Mouse (Mus musculus): ENCODE data around the gene Ankzf1.

DNA sequence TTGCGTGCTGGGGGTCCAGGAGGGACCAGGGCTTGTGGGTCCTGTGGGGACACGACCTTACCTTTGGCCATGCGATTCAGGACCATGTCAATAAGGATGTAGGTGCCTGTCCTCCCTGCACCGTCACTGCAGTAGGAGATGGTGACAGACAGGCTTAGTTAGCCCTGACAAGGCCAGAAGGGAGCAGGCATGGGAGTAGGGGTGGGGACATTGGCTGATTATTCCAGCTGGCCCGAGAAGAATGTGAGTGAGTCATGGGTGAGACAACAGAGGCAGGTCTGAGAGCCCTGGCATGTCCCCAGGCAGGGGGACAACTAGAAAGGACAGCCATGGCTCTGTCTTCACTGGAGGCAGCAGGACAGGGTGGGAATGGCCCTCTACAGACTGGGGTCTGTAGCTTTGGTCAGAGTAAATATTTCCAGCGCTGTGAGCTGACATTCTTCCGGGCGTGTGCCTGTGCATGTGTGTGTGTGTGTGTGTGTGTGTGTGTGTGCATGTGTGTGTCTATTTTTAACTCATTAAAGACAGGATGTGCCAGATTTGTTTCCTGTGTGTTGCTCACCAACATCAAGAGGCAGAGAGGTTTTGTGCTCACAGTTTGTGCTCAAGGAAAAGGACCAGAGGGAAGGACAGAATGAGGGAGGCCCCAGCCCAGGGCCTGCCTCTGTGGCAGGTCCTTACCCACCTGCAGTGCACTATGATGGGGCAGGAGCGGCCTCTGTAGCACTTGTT lies 56.3 kb downstream of the Ankzf1 start:
- TF ChIP-seq CTCF (IDR thresholded peaks at IDR 0.05 in 2 of 3, conservative IDR thresholded peaks at IDR 0.05 in 1 of 3; ENCODE audit: control insufficient read depth in 1 of 3, insufficient read depth in 1 of 3, low read depth in 2 of 3, low read length in 3 of 3, poor library complexity in 1 of 3, severe bottlenecking in 1 of 3): no peak
- TF ChIP-seq MAFK (IDR thresholded peaks at IDR 0.05; ENCODE audit: borderline replicate concordance, low read depth, low read length): no peak
- no peak for TF ChIP-seq USF2 (IDR thresholded peaks at IDR 0.05; ENCODE audit: borderline replicate concordance in 1 of 2, insufficient read depth in 1 of 2, low read depth in 1 of 2, low read length in 2 of 2)
- TF ChIP-seq CHD2 (IDR thresholded peaks at IDR 0.05; ENCODE audit: low read length): no peak
- no peak for TF ChIP-seq POLR2A (IDR thresholded peaks at IDR 0.05; ENCODE audit: control insufficient read depth in 1 of 2, insufficient read depth in 1 of 2, low read depth in 1 of 2, low read length in 2 of 2, poor library complexity in 1 of 2)
- no peak for TF ChIP-seq GATA1 (IDR thresholded peaks at IDR 0.05; ENCODE audit: low read depth, low read length)
- no peak for TF ChIP-seq TBP (IDR thresholded peaks at IDR 0.05; ENCODE audit: low read depth, low read length)
- no peak for TF ChIP-seq HCFC1 (IDR thresholded peaks at IDR 0.05; ENCODE audit: low read depth, low read length)
- no peak for TF ChIP-seq MXI1 (IDR thresholded peaks at IDR 0.05; ENCODE audit: low read depth, low read length)
- TF ChIP-seq E2F4 (IDR thresholded peaks at IDR 0.05; ENCODE audit: borderline replicate concordance, low read depth, low read length): no peak

All from MEL (cell line).